Mouse (Mus musculus) thymus, postnatal 10 days (tissue): ENCODE measurements at regions not wholly inside any gene's neighbourhood (a gene's known extent, or its start where the extent isn't known, plus 50 kb on each side); places are given as distances from the start of the nearest gene placed in this dataset.

Experiments used
- DNase-seq, 2 experiments: peaks; one replicate each; pipeline ENCODE4 v3.0.0; 2021; ENCODE audit warnings: low spot score in 2 of 2

DNA sequence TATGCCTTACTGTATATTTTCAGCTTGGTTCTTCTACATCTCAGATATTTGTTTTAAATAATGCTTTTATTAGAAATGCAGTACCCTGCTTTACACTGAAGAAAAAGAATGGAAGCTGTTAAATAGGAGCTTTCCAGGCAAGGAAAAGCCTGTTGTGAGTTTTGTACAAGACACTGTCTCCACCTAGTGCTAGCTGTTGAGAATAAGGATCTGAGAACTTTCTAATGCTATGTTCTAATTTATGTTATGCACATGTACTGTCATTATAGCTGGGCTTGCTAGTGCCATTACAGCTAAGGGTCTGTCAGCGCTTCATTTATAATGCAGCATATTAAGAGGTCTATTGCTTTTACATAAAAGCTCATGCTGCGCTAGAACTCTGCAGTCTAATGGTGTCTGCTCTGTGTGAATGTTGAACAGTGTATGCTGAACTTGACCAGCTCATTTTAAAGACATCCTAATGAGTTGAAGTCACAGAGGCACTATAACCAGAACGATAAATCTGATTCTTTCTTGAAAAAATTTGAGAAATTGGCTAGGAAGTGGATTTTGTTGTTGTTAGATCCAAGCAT lies 315.4 kb upstream of the Dnajc24 start:
- no peak for DNase-seq

DNA sequence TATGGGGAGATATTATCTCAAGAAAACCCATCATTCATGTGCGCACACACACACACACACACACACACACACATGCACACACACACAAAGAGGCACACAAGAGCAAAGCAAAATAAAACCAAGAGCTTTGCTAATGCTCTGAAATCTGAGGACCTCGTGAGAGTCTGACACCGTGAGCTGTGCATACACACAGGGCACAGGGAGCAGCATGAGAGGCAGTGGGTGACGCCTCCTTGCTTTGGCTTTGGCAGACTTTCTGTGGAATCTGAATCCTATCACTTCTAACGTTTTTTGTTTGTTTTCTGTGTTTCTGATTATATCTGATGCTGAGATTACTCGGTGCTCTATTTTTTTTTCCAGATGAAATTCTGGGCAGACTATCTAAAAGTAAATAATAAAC lies 343.4 kb upstream of the Dnajc24 start:
- no peak for DNase-seq

DNA sequence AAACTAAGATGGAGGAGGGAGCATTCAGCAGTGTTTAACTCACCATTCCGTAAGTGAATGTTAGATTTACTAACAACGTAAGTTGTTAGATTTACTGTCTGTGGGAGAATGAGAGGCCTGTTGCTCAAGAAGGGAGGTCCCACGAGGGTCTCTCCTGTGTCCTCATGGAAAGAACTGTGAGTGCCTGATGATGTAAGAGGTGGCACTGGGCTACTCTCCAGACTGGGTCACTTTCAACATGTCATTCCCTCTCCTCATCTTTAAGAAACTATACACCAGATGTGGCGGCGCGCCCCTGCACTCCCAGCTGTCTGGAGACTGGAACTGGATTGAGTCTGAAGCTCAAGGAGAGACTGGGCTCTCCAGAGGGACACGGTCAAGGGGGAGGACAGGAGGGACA lies 343.9 kb upstream of the Dnajc24 start:
- no peak for DNase-seq

DNA sequence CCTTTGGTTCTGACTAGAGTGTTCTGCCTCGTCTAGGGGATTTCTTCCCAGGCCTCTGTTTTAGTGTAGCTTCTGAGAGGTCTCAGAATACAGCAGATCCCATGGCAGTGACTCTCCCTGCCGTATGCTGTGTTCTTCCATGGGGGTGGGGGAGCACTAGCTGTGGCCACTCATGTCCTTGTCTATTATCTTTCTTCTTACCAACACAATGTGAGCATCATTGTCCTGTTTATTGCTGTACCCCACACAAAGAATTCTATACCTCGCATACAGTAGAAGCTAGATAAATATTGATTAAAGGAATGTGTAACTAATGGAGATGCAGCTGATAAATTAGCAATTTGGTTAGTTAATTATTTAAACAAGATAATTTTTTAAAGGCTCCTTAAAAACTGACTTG lies 337.5 kb upstream of the Mpped2 start:
- no peak for DNase-seq

DNA sequence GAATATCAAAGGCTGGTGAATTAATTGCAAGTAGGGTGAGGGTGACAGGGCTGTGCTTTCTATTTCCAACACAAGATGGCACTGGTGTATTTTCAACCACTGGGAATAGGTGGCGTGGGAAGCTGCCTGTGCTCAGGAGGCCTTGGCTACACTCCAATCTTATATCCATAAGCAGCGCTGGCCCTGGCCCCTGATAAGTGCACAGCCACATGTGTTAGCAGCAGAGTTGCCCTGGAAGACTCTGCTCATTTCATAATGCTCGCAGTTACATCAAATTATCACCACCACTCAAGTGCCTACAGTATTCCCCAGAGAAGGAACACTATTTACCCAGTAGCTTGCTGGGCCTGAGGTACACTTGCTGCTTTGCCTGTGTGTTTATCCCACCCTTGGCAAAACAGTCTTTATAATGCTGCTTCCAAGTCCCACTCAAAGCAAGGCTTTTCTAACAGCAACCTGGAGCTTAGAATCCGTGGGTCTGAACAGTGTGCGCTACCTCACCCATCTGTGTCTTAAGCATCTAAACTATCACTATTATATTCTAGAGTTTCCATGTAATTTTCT lies 337.0 kb upstream of the Mpped2 start:
- no peak for DNase-seq

DNA sequence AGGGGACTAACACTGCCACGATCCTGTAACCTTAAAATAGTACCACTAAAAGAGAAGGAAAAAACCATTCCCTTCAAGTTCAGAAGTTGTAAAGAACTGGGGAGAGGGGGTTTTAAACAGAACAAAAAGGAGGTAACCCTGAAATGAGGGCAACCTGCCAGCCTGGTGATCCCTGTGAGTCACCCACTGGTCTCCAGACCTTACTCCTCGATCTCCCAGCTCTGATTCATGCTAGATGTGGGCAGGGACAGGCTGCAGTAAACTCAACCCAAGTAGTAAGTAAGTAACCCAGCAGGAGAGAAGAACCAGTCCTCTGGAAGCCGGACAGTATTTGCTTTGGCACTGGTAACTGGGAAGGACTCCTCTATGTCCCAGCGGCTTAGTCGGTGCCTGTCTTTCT lies 324.4 kb upstream of the Mpped2 start:
- no peak for DNase-seq

DNA sequence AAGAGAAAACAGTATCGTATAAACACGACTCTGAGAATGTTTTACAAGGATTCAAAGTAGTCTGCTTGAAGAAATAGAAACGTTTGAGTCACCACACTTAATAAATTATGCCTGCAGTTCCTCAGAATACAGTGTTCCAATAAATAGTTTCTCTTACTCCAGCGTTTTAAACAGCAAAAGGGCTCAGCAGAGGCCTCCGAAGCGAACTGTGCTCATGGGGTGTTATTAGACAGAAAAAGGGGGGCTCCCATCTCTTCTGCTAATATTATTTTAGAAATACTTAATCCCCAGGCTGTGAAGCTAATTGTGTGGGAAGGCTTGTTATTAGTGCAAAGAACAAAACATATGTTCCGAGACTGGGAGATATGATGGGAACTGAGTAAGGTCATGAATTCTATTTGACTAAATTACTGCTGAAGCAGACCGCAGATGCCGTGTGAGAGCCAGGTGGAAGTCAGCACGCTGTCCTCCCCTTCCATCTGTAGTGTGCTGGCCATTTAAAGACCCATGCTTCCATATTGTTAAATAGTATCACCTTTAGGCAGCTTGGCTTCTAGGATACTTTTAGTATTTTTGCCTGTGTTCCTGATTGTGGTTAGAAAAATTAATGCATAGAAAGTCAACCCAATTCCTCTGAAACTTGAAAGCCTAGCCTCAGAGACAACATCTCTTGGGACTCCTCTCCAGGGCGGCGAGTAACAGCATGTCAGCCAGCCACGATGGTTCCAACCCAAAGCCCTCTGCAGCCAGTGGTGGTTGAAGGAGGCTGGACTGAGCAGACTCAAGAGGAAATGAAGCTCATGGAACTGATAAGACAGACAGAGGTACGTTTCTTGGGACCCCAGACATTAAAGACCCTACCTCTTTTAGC lies 309.4 kb upstream of the Mpped2 start:
- no peak for DNase-seq

DNA sequence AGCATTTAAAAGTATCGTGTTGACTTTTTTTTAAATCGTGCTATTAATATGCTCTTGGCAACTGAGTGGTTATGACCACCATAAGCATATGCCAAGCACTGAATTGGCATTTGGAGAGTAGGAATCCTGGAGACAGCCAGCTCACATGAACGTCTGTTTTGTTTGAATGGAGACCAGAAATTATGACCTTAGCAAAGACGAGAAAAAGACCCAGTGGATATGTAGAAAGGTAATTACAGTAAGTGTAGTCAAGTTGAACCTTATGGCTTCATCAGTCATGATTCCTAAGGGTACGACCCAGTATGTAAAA lies 308.8 kb upstream of the Mpped2 start:
- no peak for DNase-seq

DNA sequence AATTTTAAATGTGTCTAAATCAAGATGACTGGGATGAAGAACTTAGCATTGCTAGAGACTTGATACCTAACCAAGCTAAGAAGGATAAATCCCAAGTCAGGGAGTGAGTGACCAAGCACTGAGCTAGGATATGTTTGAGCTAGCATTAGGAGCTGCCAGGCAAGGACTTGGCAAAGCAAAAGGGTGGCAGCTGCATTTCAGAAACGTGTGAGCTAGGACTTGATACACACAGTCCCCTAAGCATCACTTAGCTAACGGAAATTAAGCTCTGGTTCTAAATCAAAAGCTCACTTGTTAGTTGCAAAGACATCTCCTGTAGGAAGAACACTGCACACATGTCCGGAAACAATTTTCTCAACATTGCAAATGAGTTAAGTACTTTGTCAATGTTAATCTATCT lies 308.2 kb upstream of the Mpped2 start:
- DNase-seq, result no peak

DNA sequence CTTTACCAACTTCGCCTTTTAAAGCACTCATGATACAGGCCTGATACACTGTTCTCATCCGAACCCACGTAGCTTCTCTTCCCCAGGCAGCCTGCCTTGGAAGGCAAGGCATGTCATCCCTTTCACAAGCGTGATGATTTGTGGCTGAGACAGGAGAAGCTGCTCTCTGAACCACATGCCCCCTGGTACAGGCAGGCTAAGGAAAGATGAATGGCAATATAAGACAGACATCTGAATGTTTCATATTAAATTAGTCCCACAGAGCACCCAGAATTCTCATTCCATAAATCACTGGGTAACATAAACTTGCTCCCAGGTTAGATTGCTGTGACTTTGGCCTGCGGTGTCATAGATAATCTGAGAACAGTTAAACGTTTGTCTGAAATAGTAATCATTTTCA lies 280.9 kb upstream of the Mpped2 start:
- DNase-seq, result no peak

DNA sequence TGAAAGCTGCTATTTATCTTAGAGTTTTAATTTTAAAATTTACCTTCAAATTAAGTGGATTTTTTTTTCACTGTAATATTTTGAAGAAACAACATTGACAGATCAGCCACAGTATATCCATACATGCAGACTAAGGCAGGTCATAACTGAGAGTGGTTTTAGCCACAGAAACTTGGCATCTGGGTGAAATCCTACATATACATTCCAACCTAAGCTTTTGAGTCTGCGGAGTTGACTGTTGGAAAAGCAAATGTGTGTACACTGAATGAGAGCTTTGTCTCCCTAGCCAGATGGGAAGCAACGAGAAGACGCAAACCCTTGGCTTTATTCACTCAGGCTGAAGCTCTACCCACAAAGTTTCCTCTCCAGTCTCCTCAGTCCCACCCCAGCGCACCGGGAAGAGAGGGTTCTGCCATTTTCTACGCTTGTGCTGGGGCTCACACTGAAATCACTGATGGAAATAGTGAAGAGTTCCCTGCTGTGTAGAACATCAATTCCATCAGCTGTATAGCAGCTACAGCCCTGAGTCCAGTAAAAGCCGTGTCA lies 277.5 kb upstream of the Mpped2 start:
- DNase-seq, result no peak

DNA sequence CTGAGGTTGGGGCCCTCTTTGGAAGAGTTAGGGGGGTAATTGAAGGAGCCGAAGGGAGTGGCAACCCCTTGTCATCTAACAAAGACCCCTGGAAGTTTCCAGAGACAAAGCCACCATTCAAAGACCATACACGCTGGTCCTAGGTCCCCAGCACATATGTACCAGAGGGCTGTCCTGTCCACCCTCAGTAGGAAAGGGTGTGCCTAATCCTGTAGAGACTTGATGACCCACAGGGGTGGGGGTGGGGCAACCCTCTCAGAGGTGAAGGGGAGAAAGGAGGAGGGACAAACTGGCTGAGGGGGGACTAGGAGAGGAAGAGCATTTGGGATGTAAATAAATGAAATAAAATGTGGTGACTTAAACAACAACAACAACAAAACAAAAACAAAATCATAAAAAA lies 274.9 kb upstream of the Mpped2 start:
- DNase-seq, result no peak

DNA sequence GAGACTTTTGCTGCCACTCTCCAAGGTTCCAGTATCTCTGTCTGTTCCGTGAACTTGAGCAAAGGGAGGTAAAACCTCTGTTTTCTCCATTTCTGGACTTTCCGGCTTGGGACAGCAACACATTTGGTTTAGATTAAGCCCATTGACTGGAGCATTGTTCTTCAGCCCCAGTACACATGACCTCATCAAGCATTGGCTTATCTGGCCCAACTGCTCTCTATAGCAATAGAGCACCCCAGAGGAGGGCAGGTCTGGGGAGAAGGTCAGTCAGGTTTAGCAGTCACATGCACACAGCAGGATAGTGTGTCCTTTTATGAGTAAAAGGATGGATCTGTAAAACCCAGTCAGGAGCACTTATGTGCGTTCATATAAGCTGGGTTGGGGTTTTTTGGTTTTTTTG lies 268.1 kb upstream of the Mpped2 start:
- no peak for DNase-seq

DNA sequence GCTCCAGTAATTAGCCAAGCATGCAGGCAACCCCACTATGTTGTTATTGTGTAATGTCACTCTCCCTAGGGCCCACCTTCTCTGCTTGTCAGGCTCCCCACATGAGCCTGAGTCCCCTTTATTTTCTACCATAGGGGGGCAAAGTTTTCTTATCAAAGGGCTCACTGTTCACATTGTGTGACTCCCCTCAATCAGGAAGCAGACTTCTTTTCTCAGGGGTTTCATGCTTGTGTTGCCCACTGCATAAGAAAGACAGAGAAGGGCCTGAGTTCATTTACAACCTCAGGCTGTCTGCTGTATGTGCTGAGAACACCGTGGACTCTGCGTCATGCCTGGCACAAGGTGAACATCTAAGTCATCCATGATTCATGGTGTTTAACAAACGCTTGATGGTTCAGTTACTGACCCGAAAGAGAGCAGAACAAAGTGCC lies 267.6 kb upstream of the Mpped2 start:
- DNase-seq, result no peak

DNA sequence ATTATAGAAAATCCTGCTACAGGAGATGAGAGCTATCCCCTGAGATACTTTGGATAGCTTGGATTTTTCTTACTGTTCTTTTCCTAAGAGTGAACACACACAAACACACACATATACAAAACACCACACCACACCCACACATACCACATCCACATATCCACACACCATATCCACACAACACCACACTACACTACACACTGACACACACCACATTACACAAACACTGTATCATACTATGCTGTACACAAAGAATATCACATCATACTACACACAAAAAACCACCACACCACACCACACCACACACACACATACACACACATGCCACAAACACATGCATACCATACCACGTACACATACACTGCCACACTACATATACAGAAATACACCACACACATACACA lies 267.1 kb upstream of the Mpped2 start:
- no peak for DNase-seq

DNA sequence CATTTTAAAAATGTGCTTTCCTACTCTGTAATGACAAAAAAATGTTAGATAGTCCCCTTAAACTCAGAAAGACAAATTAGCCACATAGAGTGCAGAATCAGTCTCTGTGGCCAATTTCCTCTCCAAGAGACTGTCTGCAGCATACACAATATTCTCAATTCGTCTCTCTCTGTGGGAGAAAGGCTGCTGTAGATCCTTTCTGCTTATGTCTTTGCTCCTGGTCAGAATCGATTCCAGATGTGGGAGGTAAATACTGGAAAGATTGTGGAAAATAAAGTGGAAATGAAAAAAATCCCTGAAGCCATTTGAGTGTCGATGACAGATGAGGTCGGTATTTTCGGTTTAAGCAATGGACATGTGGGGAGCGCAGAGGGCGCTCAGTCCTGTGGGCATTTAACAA lies 265.8 kb upstream of the Mpped2 start:
- no peak for DNase-seq

DNA sequence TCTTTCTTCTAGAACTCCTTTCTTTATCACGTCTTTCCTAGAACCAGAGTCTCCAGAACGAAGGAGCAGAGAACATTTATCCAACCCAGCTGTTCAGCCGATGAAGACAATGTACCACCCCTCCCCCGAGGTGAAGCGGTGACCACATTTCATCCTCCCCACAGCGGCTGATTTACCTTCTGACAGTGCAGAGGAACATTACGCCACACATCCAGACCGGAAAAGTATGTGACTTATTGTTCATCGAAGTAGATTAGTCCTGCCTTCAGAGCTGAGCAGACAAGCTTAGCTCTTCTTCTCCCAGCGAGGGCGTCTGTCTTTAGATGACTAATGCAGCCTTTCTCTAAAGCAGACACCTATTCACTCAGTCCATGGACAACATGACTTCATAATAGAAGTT lies 264.2 kb upstream of the Mpped2 start:
- DNase-seq, result no peak

DNA sequence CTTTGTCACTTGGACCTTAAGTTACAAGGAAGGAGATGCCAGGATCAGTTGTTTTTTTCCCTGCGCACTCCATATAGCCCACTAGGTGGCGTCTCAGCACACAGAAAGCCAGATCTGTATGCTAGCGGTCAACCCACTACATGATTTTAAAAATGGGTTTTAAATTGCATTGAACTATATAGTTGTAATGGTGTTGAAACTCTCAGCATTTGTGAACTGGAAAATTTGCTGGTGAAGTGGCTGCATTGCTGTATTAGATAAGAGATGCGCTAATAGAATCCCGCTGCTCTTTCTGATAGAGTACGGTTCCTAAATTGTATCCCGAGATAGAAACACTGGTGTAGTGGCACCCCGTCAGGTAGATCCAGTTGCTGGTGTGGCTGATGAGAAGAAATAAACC lies 261.9 kb upstream of the Mpped2 start:
- DNase-seq, result peak in 1 of 2 experiments; percentile 4

DNA sequence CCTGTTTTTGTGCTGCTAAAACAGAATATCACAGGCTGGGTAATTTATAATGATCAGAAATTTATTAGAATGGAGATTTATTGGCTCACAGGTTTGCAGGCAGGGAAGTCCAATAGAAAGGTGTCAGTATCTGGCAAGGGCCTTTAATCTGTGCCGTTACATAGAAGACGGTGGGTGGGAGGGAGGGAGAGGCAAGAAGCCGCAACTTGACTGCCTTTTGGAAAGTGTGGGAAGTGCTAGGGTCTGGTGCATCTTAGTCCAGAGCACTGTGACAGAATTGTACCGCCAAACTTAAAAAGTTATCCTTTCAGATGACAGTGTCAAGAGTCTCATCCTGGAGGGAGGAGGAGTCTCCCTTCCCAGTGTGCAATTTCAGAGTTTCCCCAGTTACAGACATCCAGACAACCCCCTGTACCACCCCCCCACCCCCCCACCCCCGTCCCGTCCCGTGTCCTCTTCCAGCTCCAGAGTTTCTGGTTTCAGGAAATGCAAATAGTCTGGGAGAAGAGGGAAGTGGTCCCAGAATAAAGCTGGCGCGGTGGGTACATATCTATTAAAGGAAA lies 261.4 kb upstream of the Mpped2 start:
- no peak for DNase-seq

DNA sequence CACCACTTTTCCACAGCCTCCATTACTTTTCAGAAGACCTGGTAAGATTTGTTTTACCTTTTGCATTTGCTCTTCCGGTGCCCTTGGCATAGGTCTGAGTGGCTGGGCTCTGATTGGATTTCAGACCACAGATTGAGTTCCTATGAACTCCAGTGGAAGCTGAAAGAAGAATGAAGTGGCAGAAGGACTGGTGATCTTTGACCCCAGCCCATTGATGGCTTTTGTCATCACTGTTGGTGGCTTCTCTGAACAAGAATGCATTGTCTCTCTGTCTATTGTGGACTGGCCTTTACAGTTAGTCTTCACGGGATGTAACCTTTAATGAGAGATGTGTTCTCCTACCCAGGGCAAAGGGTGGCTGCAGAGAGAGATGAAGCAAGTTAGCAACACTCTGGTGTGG lies 256.9 kb upstream of the Mpped2 start:
- DNase-seq, result no peak

DNA sequence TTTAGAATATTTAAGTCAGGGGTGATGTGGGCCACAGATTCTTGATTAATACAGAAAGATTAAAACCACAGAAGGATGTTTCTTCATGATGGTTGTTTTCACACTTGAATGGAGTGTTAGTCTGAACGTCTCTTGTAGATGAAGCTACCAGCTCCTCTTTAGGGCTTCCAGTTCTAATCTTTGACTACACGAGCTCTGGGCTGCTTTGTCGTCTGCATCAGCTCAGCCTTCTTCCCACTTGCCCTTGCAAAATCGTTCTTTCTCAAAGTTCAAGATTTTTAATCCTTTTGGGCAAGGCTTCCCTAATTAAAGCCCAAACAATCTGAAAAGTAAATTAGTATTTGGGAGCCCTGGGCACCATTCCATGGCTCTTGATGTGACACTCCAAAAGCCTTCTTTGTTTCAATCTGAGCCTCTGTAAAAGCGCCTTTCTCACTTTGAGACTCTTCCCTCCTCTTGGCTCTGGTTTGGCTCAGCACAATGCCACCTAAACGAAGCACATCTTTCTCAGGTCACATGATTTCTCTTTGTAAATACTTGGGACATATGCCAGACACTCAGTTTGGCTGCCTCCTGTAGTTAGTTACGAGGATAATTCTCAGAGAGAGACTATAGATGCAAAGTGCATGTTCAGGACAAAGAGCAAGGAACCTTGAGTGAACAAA lies 238.6 kb upstream of the Mpped2 start:
- DNase-seq, result no peak

DNA sequence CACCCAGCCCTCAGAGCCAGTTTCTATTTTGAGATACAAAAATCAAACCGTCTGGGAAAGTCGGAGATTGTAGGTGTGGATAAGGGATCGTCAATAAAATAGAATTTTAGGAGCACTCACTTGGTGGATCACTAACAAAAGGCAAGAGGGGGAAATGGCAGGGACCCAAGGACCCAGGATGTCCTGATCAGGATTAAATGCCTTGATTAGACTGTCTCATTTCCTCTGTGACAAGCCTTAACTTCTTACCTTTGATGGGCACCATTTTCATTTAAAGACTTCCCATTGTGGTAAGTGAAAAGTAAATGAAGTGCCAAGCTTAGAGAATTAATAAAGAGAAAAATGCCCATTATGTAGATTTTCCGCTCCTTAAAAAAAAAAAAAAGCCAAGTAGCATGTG lies 238.0 kb upstream of the Mpped2 start:
- DNase-seq, result no peak
